Mouse (Mus musculus) E14TG2a.4 (cell line): Measurements from ENCODE around the gene Ccdc124.

Source experiments
- CTCF ChIP-seq: conservative IDR thresholded peaks from 2 replicates; pipeline ENCODE4 v1.5.1; 2014; ENCODE audit warnings: low read length
- NANOG ChIP-seq: IDR thresholded peaks from 2 replicates; pipeline ENCODE4 v1.6.1; 2014; ENCODE audit warnings: borderline replicate concordance, low read length, mixed read lengths
- POU5F1 ChIP-seq: IDR thresholded peaks from 2 replicates; pipeline ENCODE4 v1.6.1; 2014; ENCODE audit warnings: low read length, borderline replicate concordance

DNA sequence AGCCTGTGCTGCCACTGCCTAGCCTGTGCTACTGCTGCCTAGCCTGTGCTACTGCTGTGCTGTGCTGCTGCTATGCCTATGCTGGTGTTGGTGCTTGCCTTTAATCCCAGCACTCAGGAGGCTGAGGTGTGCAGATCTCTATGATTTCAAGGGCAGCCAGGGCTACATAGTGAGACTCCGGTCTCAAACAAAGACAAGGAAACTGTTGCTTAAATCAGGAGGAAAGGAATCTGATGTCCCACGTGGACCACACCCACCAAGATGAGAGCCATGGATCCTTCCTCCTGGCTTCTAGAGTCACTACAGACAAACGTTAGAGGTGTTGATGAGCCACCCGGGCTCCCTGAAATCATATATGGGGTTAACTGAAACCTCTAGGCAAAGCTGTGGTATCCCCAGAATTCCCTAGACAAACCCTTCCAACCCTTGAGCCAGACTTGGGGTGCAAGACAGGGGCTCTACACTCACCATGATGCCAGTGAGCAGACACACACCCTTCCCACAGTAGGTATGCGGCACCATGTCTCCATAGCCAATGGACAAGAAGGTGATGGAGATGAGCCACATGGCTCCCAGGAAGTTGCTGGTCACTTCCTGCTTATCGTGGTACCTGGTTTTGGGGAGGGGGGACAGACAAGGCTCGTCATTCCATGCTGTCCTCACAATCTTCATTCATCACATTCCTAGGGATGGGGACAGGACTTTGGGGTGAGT, 23.4 kb downstream of the Ccdc124 start:
- TF ChIP-seq CTCF (no peak), POU5F1 (no peak), NANOG (no peak)
